Mouse (Mus musculus) embryonic facial prominence, embryonic 10.5 days (tissue): ENCODE data around the gene Capn7. TPM values are rescaled to one million over a fixed set of nuclear protein-coding genes. Genes with fewer than 3 reads are reported as not detected.

Experiments
- DNase-seq: peaks from one replicate; pipeline ENCODE4 v3.0.0-alpha.2; 2017; ENCODE audit warnings: low spot score
- H3K27ac ChIP-seq: fragments of 300-500 bp; sonication (generic); replicated peaks from 2 replicates; pipeline ENCODE4 v1.5.1; 2016; ENCODE audit warnings: mild to moderate bottlenecking
- H3K27me3 ChIP-seq: fragments of 300-500 bp; sonication (generic); replicated peaks from 2 replicates; pipeline ENCODE4 v1.6.1; 2016; ENCODE audit warnings: low read depth, mild to moderate bottlenecking; ENCODE audit not compliant: poor library complexity, severe bottlenecking
- H3K36me3 ChIP-seq: fragments of 300-500 bp; sonication (generic); replicated peaks from 2 replicates; pipeline ENCODE4 v1.6.1; 2016; ENCODE audit warnings: mild to moderate bottlenecking, moderate library complexity
- H3K4me1 ChIP-seq: fragments of 300-500 bp; sonication (generic); 2 replicates; pipeline ENCODE4 v1.6.1; 2016
- H3K4me3 ChIP-seq: fragments of 300-500 bp; sonication (generic); 2 replicates; pipeline ENCODE4 v1.5.1; 2016; ENCODE audit warnings: mild to moderate bottlenecking, moderate library complexity
- H3K9me3 ChIP-seq: fragments of 300-500 bp; sonication (generic); 2 replicates; pipeline ENCODE4 v1.6.1; 2016; ENCODE audit warnings: mild to moderate bottlenecking
- WGBS: fragments of 180-500 bp; shearing (Covaris S2); methylation state at CpG from one replicate; pipeline ENCODE4 v1.1.7; 2016; 5-methylcytosine and 5-hydroxymethylcytosine counted together
- polyA plus RNA-seq: library from polyadenylated mRNA; unstranded; fragments of >200 nt; fragmentation: Nextera tagmentation; extraction: Ambion mirVana; gene quantifications from 2 replicates; pipeline ENCODE4 v1.2.1, GENCODE M21; 2016

Capn7 gene
- polyA plus RNA-seq, 1 experiment from 2014 or later = 28.3 TPM

- Histone ChIP-seq H3K36me3 (peaks cover 80% of the 10 kb centered on the region), H3K27ac (no peak overlapping the region), H3K4me3 (no peak overlapping the region), H3K9me3 (no peaks in the 10 kb centered on the region), H3K27me3 (no peaks in the 10 kb centered on the region), H3K4me1 (no peaks in the 10 kb centered on the region)
- no peak for DNase-seq
- 90% methylated on average over 3 of the region's 3 CpGs for WGBS
These were observed 32.9 kb downstream of the Capn7 start for GRCm38 (mm10) chr14:31369377-31369776.

- no peaks in the 10 kb centered on the region for H3K9me3 ChIP-seq
- no peaks in the 10 kb centered on the region for H3K4me1 ChIP-seq
- H3K4me3 ChIP-seq = no peak overlapping the region
- no peak overlapping the region for H3K27ac ChIP-seq
- 95% methylated on average over 6 of the region's 6 CpGs for WGBS
- H3K36me3 ChIP-seq = peaks cover 97% of the 10 kb centered on the region
- no peak for DNase-seq
- no peaks in the 10 kb centered on the region for H3K27me3 ChIP-seq
These were observed 38.0 kb downstream of the Capn7 start for GRCm38 (mm10) chr14:31374390-31374789.

GRCm38 (mm10) chr14:31376331-31376730 is 39.9 kb downstream of the Capn7 start:
- no peak overlapping the region for H3K27ac ChIP-seq
- no peak for DNase-seq
- no peak overlapping the region for H3K4me3 ChIP-seq
- H3K4me1 ChIP-seq = no peaks in the 10 kb centered on the region; the same call in 1 of the 2 replicates
- no peaks in the 10 kb centered on the region for H3K27me3 ChIP-seq
- H3K36me3 ChIP-seq = peaks cover 78% of the 10 kb centered on the region
- H3K9me3 ChIP-seq = no peaks in the 10 kb centered on the region
- WGBS = 89% methylated on average over 3 of the region's 3 CpGs

GRCm38 (mm10) chr14:31382276-31382675 is 45.8 kb downstream of the Capn7 start:
- H3K4me1 ChIP-seq = peaks cover 14% of the 10 kb centered on the region
- DNase-seq = no peak
- 83% methylated on average over 8 of the region's 8 CpGs for WGBS

GRCm38 (mm10) chr14:31383470-31384050 is 47.1 kb downstream of the Capn7 start:
- Histone ChIP-seq H3K36me3 (peaks cover 50% of the 10 kb centered on the region), H3K4me3 (no peak overlapping the region), H3K27ac (no peak overlapping the region), H3K27me3 (no peaks in the 10 kb centered on the region), H3K4me1 (peaks cover 25% of the 10 kb centered on the region), H3K9me3 (no peaks in the 10 kb centered on the region)
- DNase-seq = no peak
- WGBS = 90% methylated on average over 11 of the region's 11 CpGs

More at GRCm38 (mm10) chr14:31382276-31382675, 45.8 kb downstream of the Capn7 start:
- Histone ChIP-seq H3K36me3 (peaks cover 63% of the 10 kb centered on the region), H3K27ac (no peak overlapping the region), H3K27me3 (no peaks in the 10 kb centered on the region), H3K9me3 (no peaks in the 10 kb centered on the region), H3K4me3 (no peak overlapping the region)

GRCm38 (mm10) chr14:31384366-31385323 is 48.2 kb downstream of the Capn7 start:
- H3K36me3 ChIP-seq = peaks cover 43% of the 10 kb centered on the region
- no peaks in the 10 kb centered on the region for H3K27me3 ChIP-seq
- no peak overlapping the region for H3K27ac ChIP-seq
- no peaks in the 10 kb centered on the region for H3K9me3 ChIP-seq
- no peak for DNase-seq
- H3K4me3 ChIP-seq = no peak overlapping the region
- 80% methylated on average over 13 of the region's 13 CpGs for WGBS
- H3K4me1 ChIP-seq = peaks cover 34% of the 10 kb centered on the region

GRCm38 (mm10) chr14:31385406-31385805 is 49.0 kb downstream of the Capn7 start:
- 96% methylated on average over 5 of the region's 5 CpGs for WGBS

GRCm38 (mm10) chr14:31385977-31386697 is 49.7 kb downstream of the Capn7 start:
- H3K27ac ChIP-seq = peak overlapping the region; percentile 54
- WGBS = 53% methylated on average over 13 of the region's 13 CpGs
- peak; percentile 81 for DNase-seq
- peaks cover 38% of the 10 kb centered on the region for H3K4me1 ChIP-seq
- no peaks in the 10 kb centered on the region for H3K27me3 ChIP-seq
- peaks cover 43% of the 10 kb centered on the region for H3K36me3 ChIP-seq
- no peaks in the 10 kb centered on the region for H3K9me3 ChIP-seq
- no peak overlapping the region for H3K4me3 ChIP-seq

More at GRCm38 (mm10) chr14:31385406-31385805, 49.0 kb downstream of the Capn7 start:
- H3K4me1 ChIP-seq = peaks cover 38% of the 10 kb centered on the region
- no peaks in the 10 kb centered on the region for H3K27me3 ChIP-seq
- DNase-seq = no peak
- H3K27ac ChIP-seq = no peak overlapping the region
- H3K4me3 ChIP-seq = no peak overlapping the region
- H3K9me3 ChIP-seq = no peaks in the 10 kb centered on the region
- H3K36me3 ChIP-seq = peaks cover 43% of the 10 kb centered on the region

GRCm38 (mm10) chr14:31387301-31387981 is 51.0 kb downstream of the Capn7 start:
- Histone ChIP-seq H3K27ac (no peak overlapping the region), H3K36me3 (peaks cover 35% of the 10 kb centered on the region), H3K27me3 (no peaks in the 10 kb centered on the region), H3K9me3 (no peaks in the 10 kb centered on the region), H3K4me1 (peaks cover 38% of the 10 kb centered on the region), H3K4me3 (no peak overlapping the region)
- WGBS = 82% methylated on average over 11 of the region's 11 CpGs
- DNase-seq = no peak

GRCm38 (mm10) chr14:31388086-31388872 is 51.8 kb downstream of the Capn7 start:
- no peak overlapping the region for H3K4me3 ChIP-seq
- H3K4me1 ChIP-seq = peaks cover 42% of the 10 kb centered on the region
- DNase-seq = no peak
- H3K9me3 ChIP-seq = no peaks in the 10 kb centered on the region
- no peaks in the 10 kb centered on the region for H3K27me3 ChIP-seq
- H3K36me3 ChIP-seq = peaks cover 28% of the 10 kb centered on the region
- 56% methylated on average over 13 of the region's 13 CpGs for WGBS
- H3K27ac ChIP-seq = 0 out of 2 replicates have a peak overlapping the region, but pooled peaks have one; percentile 30

GRCm38 (mm10) chr14:31389421-31390147 is 53.1 kb downstream of the Capn7 start:
- Histone ChIP-seq H3K4me1 (peaks cover 49% of the 10 kb centered on the region), H3K4me3 (no peak overlapping the region), H3K9me3 (no peaks in the 10 kb centered on the region), H3K27ac (0 out of 2 replicates have a peak overlapping the region, but pooled peaks have one; percentile 19), H3K36me3 (peaks cover 15% of the 10 kb centered on the region; the same call in 1 of the 2 replicates), H3K27me3 (no peaks in the 10 kb centered on the region)
- WGBS = 91% methylated on average over 8 of the region's 8 CpGs
- no peak for DNase-seq
